Mouse (Mus musculus) gastrocnemius, postnatal 36 days (tissue): ENCODE data around the gene Mcoln3. TPM values are rescaled to one million over a fixed set of nuclear protein-coding genes. Genes with fewer than 3 reads are reported as not detected.

Experiments used
- DNase-seq, 2 experiments: peaks; one replicate each; pipeline ENCODE4 v3.0.0; 2022
- intact Hi-C: fragments of 180-260 bp; cut with DNase I; formaldehyde crosslinking; loops from one replicate; pipeline ENCODE4 v1.15.1; 2025
- total RNA-seq, 2 experiments: library from RNA; stranded (reverse); gene quantifications; 2 replicates each; pipeline ENCODE4 v1.2.3; 2021

Gene Mcoln3
- total RNA-seq, 2 experiments from 2014 or later, result not detected

GRCm38 (mm10) chr3:146159360-146159759 lies 42.1 kb downstream of the Mcoln3 start:
- DNase-seq, result no peak

DNA sequence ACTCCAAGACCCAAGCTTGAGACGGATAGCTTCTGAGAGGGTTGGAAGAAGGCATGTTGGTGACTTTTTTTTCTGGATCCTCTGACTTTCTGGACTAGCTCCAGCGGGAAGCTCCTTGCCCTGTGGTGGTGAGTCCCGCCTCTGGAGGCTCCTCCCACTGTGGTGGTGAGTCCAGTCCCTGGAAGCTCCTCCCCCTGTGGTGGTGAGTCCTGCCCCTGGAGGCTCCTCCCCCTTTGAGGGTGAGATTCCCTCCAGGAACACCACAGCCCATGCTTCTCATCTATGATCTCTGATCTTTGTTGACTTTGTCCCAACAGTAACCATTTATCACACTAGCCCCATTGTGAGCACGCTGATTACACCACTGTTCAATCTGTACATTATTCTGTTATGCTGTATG lies 44.9 kb downstream of the Mcoln3 start:
- DNase-seq, result no peak
- intact Hi-C loops, result no loop called here

More at GRCm38 (mm10) chr3:146159360-146159759, 42.1 kb downstream of the Mcoln3 start:
- intact Hi-C loops, result no loop called here

GRCm38 (mm10) chr3:146169356-146169755 lies 52.1 kb downstream of the Mcoln3 start:
- intact Hi-C loops, result no loop called here
- DNase-seq, result no peak

- intact Hi-C loops, result loop anchor here (5.0 kb wide), 1 partner anchor 221 kb away; no protein-coding TSS in a partner anchor
- DNase-seq, result no peak
These were observed 55.8 kb downstream of the Mcoln3 start for GRCm38 (mm10) chr3:146173030-146173429.

DNA sequence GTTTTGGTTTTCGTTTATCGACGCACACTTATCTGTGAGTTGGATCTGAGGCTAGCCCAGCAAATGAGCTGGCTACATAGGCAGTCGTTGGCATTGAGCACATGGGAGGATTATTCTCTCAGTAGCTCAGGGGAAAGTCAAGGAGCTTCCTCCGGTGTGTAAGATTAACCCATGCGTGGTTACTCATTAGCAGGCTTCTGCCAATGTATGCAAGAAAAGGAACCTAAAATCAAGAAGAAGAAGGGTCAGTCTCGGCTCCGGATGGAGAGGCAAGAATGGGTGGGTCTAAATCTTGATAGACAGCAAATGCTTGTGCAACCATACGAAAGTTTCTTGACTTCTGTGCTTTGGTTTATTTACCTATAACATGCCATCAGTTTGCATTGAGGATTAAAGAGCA lies 57.0 kb downstream of the Mcoln3 start:
- intact Hi-C loops, result loop anchor here (5.0 kb wide), 1 partner anchor 222 kb away; no protein-coding TSS in a partner anchor
- DNase-seq, result no peak

DNA sequence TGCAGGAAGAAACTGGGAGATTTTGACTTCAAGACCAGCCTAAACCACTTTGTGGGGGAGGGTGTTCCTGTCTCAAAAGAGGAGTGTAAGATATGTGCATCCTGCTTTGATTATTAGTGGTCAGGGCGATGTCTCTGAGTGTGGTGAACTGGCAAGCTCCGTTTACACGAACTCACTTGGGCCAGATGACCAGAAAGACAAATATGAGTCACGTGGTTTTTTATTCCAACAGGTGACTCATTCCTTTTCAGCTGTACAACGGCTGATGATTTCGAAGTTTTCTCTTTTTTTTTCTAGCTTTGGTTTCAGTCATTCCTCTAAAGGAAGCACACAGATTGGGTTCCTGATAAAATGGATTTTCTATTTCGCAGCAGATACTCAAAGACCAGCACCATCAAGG lies 60.0 kb downstream of the Mcoln3 start:
- intact Hi-C loops, result loop anchor here (2.0 kb wide), 1 partner anchor 118 kb away; no protein-coding TSS in a partner anchor
- DNase-seq, result no peak

DNA sequence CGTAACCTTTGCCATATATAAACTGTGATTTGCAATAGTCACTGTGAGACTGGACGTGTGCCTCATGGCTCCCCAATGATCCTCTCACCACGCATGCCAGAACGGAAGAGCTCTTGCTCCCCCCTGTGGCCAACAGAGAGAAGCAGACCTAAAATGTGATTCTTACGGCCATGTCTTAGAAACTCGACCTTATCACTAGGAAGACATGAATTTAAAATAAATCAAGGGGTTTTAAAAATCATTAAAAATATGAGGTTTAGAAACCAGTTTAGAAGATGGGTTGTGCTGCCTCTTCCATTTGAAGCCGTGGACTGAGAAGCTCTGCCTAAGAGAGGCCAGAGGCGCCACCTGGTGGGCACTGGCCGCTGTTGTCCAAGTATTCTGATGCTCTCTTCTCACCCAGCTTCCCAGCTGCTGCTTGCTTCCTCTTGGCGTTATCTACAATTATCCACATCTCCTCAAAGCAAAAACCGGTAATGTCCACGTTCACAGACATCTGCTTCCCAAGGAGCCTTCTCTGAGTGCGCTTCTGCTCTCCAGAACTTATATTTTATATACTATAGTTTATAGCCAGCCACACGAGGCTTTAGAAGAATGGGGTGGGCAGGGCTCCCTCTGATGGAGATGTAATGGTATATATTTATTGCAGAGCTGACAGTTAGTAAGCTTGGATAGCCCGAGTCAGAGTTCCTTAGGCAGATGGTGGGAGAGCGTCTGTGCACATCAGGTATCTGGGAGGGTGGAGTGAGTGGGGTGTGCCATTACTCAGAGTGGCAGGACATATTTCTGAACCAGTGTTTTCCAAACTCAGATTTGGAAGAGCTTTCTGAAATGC lies 60.7 kb downstream of the Mcoln3 start:
- intact Hi-C loops, result loop anchor here (2.0 kb wide), 1 partner anchor 119 kb away; no protein-coding TSS in a partner anchor
- peak; percentile 58 to 73 for DNase-seq

DNA sequence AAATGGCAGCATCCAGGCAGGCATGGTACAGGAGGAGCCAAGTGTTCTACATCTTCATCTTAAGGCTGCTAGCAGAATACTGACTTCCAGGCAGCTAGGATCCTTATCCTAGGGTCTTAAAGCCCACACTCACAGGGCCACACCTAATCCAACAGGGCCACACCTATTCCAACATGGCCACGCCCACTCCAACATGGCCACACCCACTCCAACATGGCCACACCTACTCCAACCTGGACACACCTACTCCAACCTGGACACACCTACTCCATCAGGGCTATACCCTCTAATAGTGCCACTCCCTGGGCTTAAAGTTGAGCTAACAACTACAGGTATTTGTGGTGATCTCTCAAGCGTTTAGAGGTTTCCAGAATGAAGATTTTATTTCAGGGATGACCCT lies 63.1 kb downstream of the Mcoln3 start:
- DNase-seq, result no peak
- intact Hi-C loops, result loop anchor here (5.0 kb wide), 1 partner anchor 238 kb away; no protein-coding TSS in a partner anchor

DNA sequence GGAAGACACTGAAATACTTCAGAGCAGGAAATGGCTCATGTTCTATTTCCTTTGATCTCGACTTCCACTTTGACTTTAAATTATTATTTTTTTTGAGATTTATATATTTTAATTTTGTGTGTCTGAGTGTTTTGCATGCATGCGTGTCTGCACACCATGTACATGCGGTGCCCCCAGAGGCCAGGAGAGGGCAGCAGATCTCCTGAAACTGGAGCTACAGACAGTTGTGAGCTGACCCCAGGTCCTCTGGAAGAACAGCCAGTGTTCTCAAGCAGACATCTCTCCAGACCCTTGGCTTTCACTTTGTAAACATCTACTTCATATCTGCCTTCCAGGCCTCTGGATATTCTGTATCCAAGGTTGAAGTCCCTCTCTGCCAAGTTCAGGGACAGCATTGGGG lies 63.7 kb downstream of the Mcoln3 start:
- DNase-seq, result no peak
- intact Hi-C loops, result loop anchor here (5.0 kb wide), 1 partner anchor 239 kb away; no protein-coding TSS in a partner anchor

DNA sequence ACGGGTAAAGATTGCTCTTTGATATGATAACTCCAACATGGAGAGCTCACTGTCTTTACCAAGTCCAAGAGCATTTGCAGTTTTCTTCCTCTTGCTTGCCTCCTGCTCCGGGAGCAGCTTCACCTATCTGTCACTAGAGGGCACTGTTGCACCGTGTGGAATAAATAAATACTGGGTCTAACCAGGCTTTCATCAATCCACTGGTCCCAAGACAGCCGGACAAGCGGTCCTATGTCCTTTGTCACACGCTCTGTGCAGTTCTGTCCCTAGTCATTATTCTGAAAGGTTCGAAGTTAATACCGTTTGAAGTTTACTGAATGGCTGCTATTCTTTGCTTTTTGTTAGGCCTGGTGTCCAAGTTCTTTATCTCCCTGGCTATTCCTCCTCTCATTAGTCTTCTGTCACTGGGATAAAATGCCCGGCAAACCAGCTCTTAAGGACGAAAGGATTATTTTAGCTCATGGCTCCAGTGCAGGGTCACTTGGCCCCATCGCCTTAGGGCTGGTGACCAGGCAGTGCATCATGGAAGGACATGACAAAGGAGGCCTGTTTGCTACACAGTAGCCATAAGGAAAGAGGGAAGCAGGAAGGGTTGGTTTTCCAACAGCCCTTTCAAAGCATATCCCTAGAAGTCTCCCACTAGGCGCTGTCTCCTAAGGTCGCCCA lies 67.9 kb downstream of the Mcoln3 start:
- DNase-seq, result peak in 1 of 2 experiments; percentile 24
- intact Hi-C loops, result loop anchor here (5.0 kb wide), 2 partner anchors 142 to 243 kb away; no protein-coding TSS in a partner anchor

DNA sequence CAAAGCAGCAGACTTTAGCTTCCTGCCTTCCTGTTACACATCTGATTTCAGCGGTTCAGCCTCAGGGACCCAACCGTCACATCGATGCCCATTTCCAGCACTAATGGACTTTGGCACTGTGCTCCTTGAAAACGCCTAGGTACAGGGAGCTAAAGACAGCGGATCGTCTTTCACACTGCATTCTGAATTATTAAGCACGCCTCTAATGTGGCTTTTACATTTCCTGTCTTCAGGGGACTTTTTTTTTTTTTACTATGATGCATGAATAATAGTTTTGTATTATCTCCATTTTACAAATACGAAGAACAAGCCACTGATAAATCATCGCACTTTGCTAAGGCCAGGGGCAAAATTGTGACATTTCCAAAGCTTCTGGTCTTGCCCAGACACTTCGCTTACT lies 68.8 kb downstream of the Mcoln3 start:
- no peak for DNase-seq
- intact Hi-C loops, result loop anchor here (5.0 kb wide), 1 partner anchor 141 kb away; no protein-coding TSS in a partner anchor

- intact Hi-C loops, result loop anchor here (5.0 kb wide), 1 partner anchor 137 kb away; no protein-coding TSS in a partner anchor
- no peak for DNase-seq
These were observed 72.7 kb downstream of the Mcoln3 start for GRCm38 (mm10) chr3:146189933-146190332.

Other genes with a start within 250 kb of the Mcoln3 start
- 10 to 100 TPM in 1 of 2 experiments, 1 to 10 TPM in 1; 8.5 to 10.0 TPM for gene Bcl10, start 194.6 kb upstream of the Mcoln3 start, total RNA-seq
- gene 2410004B18Rik, start 179.4 kb upstream of the Mcoln3 start, total RNA-seq, result 10 to 100 TPM; 17.2 to 18.0 TPM
- gene Syde2, start 129.6 kb upstream of the Mcoln3 start, total RNA-seq, result under 1 TPM; 0.79 to 0.82 TPM
- gene Wdr63, start 9.3 kb upstream of the Mcoln3 start, total RNA-seq, result not detected
- under 1 TPM in 1 of 2 experiments, not detected in 1; 0.51 TPM for gene Mcoln2, start 32.4 kb downstream of the Mcoln3 start, total RNA-seq
- under 1 TPM in 1 of 2 experiments, not detected in 1; 0.17 TPM for gene Lpar3, start 103.5 kb downstream of the Mcoln3 start, total RNA-seq